Mouse (Mus musculus) bone marrow, adult 2 months (tissue): Measurements from ENCODE around the gene Ddn. TPM values are rescaled to one million over a fixed set of nuclear protein-coding genes. Genes with fewer than 3 reads are reported as not detected.

Experiments
- H3K27ac ChIP-seq: fragments of 200-500 bp; 2 replicates; pipeline ENCODE4 v1.5.1; 2012; ENCODE audit warnings: low read depth, mild to moderate bottlenecking, control low read depth, inconsistent platforms, low read length; ENCODE audit not compliant: control insufficient read depth, poor library complexity, insufficient read depth
- H3K4me1 ChIP-seq: fragments of 200-500 bp; 2 replicates; pipeline ENCODE4 v1.6.1; 2011; ENCODE audit warnings: low read length; ENCODE audit not compliant: control insufficient read depth, insufficient read depth
- H3K4me3 ChIP-seq: fragments of 200-500 bp; replicated peaks from 2 replicates; pipeline ENCODE3; 2011; ENCODE audit warnings: mild to moderate bottlenecking, low read depth, low read length, control low read depth; ENCODE audit not compliant: control insufficient read depth
- CTCF ChIP-seq: fragments of 200-500 bp; IDR thresholded peaks from 2 replicates; pipeline ENCODE4 v1.5.1; 2011; ENCODE audit warnings: low read length, control low read depth; ENCODE audit not compliant: control insufficient read depth, insufficient read depth
- POLR2A ChIP-seq: fragments of 200-500 bp; IDR thresholded peaks from 2 replicates; pipeline ENCODE4 v1.6.1; 2011; ENCODE audit warnings: low read depth, mild to moderate bottlenecking, control low read depth, low read length, borderline replicate concordance; ENCODE audit not compliant: control insufficient read depth
- WGBS: fragments of 180-500 bp; shearing (Covaris S2); methylation state at CpG from one replicate; pipeline ENCODE4 v1.1.7; 2018; 5-methylcytosine and 5-hydroxymethylcytosine counted together
- polyA plus RNA-seq: library from polyadenylated mRNA; stranded (reverse); fragments of >200 nt; gene quantifications from 2 replicates; pipeline ENCODE4 v1.2.4, GENCODE M21; 2011; ENCODE audit warnings: low replicate concordance; ENCODE audit not compliant: missing spikeins, insufficient read depth, insufficient read length

Ddn gene
- polyA plus RNA-seq, 1 experiment, result not detected

DNA sequence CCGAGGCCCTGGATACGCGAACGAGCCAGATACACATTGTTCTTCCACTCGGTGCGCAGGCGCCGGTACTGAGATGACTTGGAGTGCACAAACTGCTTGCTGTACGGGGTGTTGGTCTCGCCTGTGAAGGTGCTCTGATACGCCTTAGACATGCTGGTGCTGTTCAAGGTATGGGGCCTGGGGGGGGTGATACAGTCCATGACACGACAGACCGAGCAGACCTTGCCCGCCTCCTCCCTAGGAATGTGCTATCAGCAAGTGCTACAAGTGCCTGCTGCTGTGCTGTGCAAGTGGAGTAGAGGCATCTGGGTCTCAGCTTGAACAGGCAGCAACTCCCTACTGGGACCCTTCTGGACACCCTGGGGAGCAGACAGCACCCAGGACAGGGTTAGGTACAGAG, 26.0 kb upstream of the Ddn start:
- TF ChIP-seq POLR2A (no peak), CTCF (no peak)
- peaks cover 1% of the 10 kb centered on the region; the same call in 1 of the 2 replicates for H3K4me1 ChIP-seq
- H3K4me3 ChIP-seq, result no peak overlapping the region
- H3K27ac ChIP-seq, result no peak overlapping the region
- WGBS, result 95% methylated on average over 14 of the region's 14 CpGs

- peaks cover 4% of the 10 kb centered on the region for H3K4me1 ChIP-seq
- H3K27ac ChIP-seq, result no peak overlapping the region
- H3K4me3 ChIP-seq, result no peak overlapping the region
- WGBS, result 87% methylated on average over 13 of the region's 13 CpGs
- TF ChIP-seq POLR2A (no peak), CTCF (no peak)
Measured at GRCm38 (mm10) chr15:98834059-98834458, 24.8 kb upstream of the Ddn start.

- TF ChIP-seq POLR2A, result no peak
- TF ChIP-seq CTCF, result no peak
- peaks cover 2% of the 10 kb centered on the region for H3K4me1 ChIP-seq
- no peak overlapping the region for H3K27ac ChIP-seq
- no peak overlapping the region for H3K4me3 ChIP-seq
- 84% methylated on average over 11 of the region's 11 CpGs for WGBS
Measured at GRCm38 (mm10) chr15:98833281-98833680, 24.0 kb upstream of the Ddn start.

GRCm38 (mm10) chr15:98832161-98833058, 23.1 kb upstream of the Ddn start:
- Histone ChIP-seq H3K4me3 (peak overlapping the region; percentile 35), H3K27ac (peak overlapping the region; percentile 90), H3K4me1 (peaks cover 2% of the 10 kb centered on the region)
- TF ChIP-seq CTCF (peak; percentile 36; the same call in 1 of the 2 replicates), POLR2A (no peak)
- 8% methylated on average over 12 of the region's 12 CpGs for whole genome bisulfite sequencing

GRCm38 (mm10) chr15:98831684-98832035, 22.4 kb upstream of the Ddn start:
- Histone ChIP-seq H3K27ac (peak overlapping the region; percentile 88), H3K4me1 (peaks cover 2% of the 10 kb centered on the region), H3K4me3 (peak overlapping the region; percentile 49)
- TF ChIP-seq POLR2A (no peak), CTCF (no peak)
- under 1% methylated on average over 9 of the region's 9 CpGs for WGBS

- TF ChIP-seq CTCF (peak; percentile 37; the same call in 1 of the 2 replicates), POLR2A (peak; percentile 68; the same call in 1 of the 2 replicates)
- peaks cover 2% of the 10 kb centered on the region for H3K4me1 ChIP-seq
- WGBS, result under 1% methylated on average over 65 of the region's 66 CpGs
- H3K4me3 ChIP-seq, result peak within 1 kb of the TSS; percentile 90
- peak within 1 kb of the TSS; percentile 90 for H3K27ac ChIP-seq
Measured at GRCm38 (mm10) chr15:98830736-98831683, 21.7 kb upstream of the Ddn start, which contains the start of gene Prkag1. Gene Prkag1, minus strand, starts transcription at chr15:98831521.

DNA sequence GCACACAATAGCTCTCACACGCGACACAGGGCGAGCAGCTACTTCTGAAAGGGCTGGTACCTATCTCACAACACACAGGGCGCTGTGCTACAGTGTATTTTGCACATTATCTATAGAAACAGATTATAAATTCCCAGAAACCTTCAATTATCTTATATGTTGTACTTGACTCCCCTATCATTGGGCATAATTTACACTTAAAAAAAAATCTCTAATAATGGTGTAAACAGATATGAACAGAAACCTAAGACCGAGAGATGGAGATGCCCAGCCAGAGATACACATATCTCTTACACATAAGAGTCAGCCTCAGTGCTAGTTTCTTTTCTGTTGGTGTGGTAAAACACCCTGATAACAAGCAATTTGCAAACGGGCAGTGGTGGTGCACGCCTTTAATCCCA, 18.3 kb upstream of the Ddn start:
- Histone ChIP-seq H3K4me1 (peaks cover 2% of the 10 kb centered on the region), H3K27ac (no peak overlapping the region; the same call in 1 of the 2 replicates), H3K4me3 (no peak overlapping the region)
- no peak for TF ChIP-seq POLR2A
- TF ChIP-seq CTCF, result no peak
- WGBS, result 64% methylated on average over 7 of the region's 7 CpGs

DNA sequence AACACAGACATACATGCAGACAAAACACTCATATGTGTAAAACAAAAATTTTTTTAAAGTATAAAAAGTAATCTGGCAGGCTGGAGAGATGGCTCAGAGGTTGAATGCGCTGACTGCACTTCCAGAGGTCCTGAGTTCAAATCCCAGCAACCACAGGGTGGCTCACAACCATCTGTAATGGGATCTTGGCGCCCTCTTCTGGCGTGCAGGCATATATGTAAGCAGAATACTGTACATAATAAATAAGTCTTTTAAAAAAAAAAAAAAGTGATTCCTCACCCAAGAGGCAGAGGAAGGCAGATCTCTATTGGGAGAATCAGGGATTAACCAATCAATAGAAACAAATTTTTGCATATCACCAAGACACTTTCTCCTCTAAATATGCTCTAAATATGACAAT, 14.1 kb upstream of the Ddn start:
- no peak overlapping the region for H3K4me3 ChIP-seq
- TF ChIP-seq CTCF, result peak; percentile 29; the same call in 1 of the 2 replicates
- no peak for TF ChIP-seq POLR2A
- H3K27ac ChIP-seq, result no peak overlapping the region
- WGBS, result 84% methylated on average over 3 of the region's 3 CpGs
- H3K4me1 ChIP-seq, result no peaks in the 10 kb centered on the region; the same call in 1 of the 2 replicates
